Mouse (Mus musculus): Measurements from ENCODE around the gene Msi2.

GRCm38 (mm10) chr11:88537344-88537743 lies 181.0 kb downstream of the Msi2 start:
- TF ChIP-seq CTCF (IDR thresholded peaks at IDR 0.05; ENCODE audit: low read depth): no peak
- no peak for TF ChIP-seq EP300 (IDR thresholded peaks at IDR 0.05; ENCODE audit: low read depth)
